ENCODE assay signal across 14 mouse cellular contexts in genomic region chr5:92961353-92961752, GRCm38 (mm10).
A peak's percentile ranks its signal among the peaks of the same experiment; 100 is the strongest.
DNase-seq lines count a peak whose midpoint lies in the region; ATAC-seq and TF ChIP-seq lines count a peak whose summit lies in the region.
"Had no signal": no experiment of that assay in that cellular context is flagged by ENCODE, and none has a peak within 500 bp of the region (broad histone marks: within the 10 kb centered on the region; RNA-seq: fewer than 3 reads in every experiment).

No protein-coding gene starts in this region.

- no peak overlapping the region for H3K4me2 ChIP-seq in embryonic facial prominence, embryonic 12.5 days (replicated peaks)
- peak overlapping the region; percentile 36; the same call in 1 of the 2 replicates for H3K4me2 ChIP-seq in heart, embryonic 15.5 days
- no peak overlapping the region for H3K4me2 ChIP-seq in lung, postnatal 0 days (replicated peaks; ENCODE audit: low read depth, low read length)
- no peak overlapping the region for H3K4me2 ChIP-seq in stomach, postnatal 0 days (replicated peaks; ENCODE audit: low read depth)
- H3K4me2 ChIP-seq: hindbrain, embryonic 15.5 days had no signal

- H3K27ac ChIP-seq in embryonic facial prominence, embryonic 12.5 days = no peak overlapping the region
- no peak overlapping the region for H3K27ac ChIP-seq in embryonic facial prominence, embryonic 10.5 days (replicated peaks)
- H3K27ac ChIP-seq in heart, embryonic 15.5 days = peak overlapping the region; percentile 93
- peak overlapping the region; percentile 52; the same call in 1 of the 2 replicates for H3K27ac ChIP-seq in lung, postnatal 0 days (ENCODE audit: low read length)
- peak overlapping the region; percentile 88 for H3K27ac ChIP-seq in stomach, postnatal 0 days (replicated peaks)
- H3K27ac ChIP-seq: hindbrain, embryonic 15.5 days had no signal

- no peak overlapping the region for H3K4me3 ChIP-seq in embryonic facial prominence, embryonic 12.5 days
- H3K4me3 ChIP-seq in embryonic facial prominence, embryonic 10.5 days = no peak overlapping the region
- no peak overlapping the region for H3K4me3 ChIP-seq in heart, embryonic 15.5 days
- H3K4me3 ChIP-seq in lung, postnatal 0 days (ENCODE audit: low read depth, low read length) = no peak overlapping the region
- no peak overlapping the region for H3K4me3 ChIP-seq in stomach, postnatal 0 days (ENCODE audit: low read depth, low read length)
- H3K4me3 ChIP-seq: hindbrain, embryonic 15.5 days had no signal

- peaks cover 17% of the 10 kb centered on the region; the same call in 1 of the 2 replicates for H3K36me3 ChIP-seq in embryonic facial prominence, embryonic 12.5 days
- H3K36me3 ChIP-seq in embryonic facial prominence, embryonic 10.5 days (replicated peaks) = peaks cover 86% of the 10 kb centered on the region
- H3K36me3 ChIP-seq in heart, embryonic 15.5 days = peaks cover 39% of the 10 kb centered on the region
- H3K36me3 ChIP-seq in lung, postnatal 0 days (ENCODE audit: insufficient read depth, low read length) = no peaks in the 10 kb centered on the region; the same call in 1 of the 2 replicates
- H3K36me3 ChIP-seq in stomach, postnatal 0 days (ENCODE audit: control insufficient read depth, insufficient read depth, low read length) = peaks cover 15% of the 10 kb centered on the region; the same call in 1 of the 2 replicates
- H3K36me3 ChIP-seq: hindbrain, embryonic 15.5 days had no signal

- no peaks in the 10 kb centered on the region for H3K9me3 ChIP-seq in embryonic facial prominence, embryonic 12.5 days
- H3K9me3 ChIP-seq in embryonic facial prominence, embryonic 10.5 days = no peaks in the 10 kb centered on the region
- no peaks in the 10 kb centered on the region for H3K9me3 ChIP-seq in heart, embryonic 15.5 days (replicated peaks)
- H3K9me3 ChIP-seq in lung, postnatal 0 days (ENCODE audit: low read length) = no peaks in the 10 kb centered on the region
- H3K9me3 ChIP-seq in stomach, postnatal 0 days (ENCODE audit: control insufficient read depth, low read length) = no peaks in the 10 kb centered on the region
- H3K9me3 ChIP-seq: hindbrain, embryonic 15.5 days had no signal

- 0 out of 2 replicates have a peak, but pooled peaks have one; percentile 67 for ATAC-seq in embryonic facial prominence, embryonic 12.5 days (ENCODE audit: insufficient number of reproducible peaks, insufficient read depth, low FRiP score, low TSS enrichment)
- no peak for ATAC-seq in heart, embryonic 15.5 days (replicated peaks; ENCODE audit: insufficient number of reproducible peaks, insufficient read depth, low FRiP score, low read depth)
- ATAC-seq in lung, postnatal 0 days = peak; percentile 34
- no peak for ATAC-seq in stomach, postnatal 0 days (ENCODE audit: low FRiP score, low TSS enrichment)
- no peak for ATAC-seq in megakaryocyte, adult 5-6 weeks (ENCODE audit: poor library complexity, severe bottlenecking)

- 0 out of 2 replicates have a peak, but pooled peaks cover 3% of the 10 kb centered on the region for H3K27me3 ChIP-seq in embryonic facial prominence, embryonic 12.5 days
- no peaks in the 10 kb centered on the region for H3K27me3 ChIP-seq in embryonic facial prominence, embryonic 10.5 days (replicated peaks; ENCODE audit: low read depth, poor library complexity, severe bottlenecking)
- H3K27me3 ChIP-seq in heart, embryonic 15.5 days = no peaks in the 10 kb centered on the region
- H3K27me3 ChIP-seq in lung, postnatal 0 days (replicated peaks; ENCODE audit: insufficient read depth, low read length) = no peaks in the 10 kb centered on the region
- H3K27me3 ChIP-seq in stomach, postnatal 0 days (ENCODE audit: control insufficient read depth, insufficient read depth, low read length) = no peaks in the 10 kb centered on the region
- H3K27me3 ChIP-seq: hindbrain, embryonic 15.5 days had no signal

- peaks cover 29% of the 10 kb centered on the region for H3K4me1 ChIP-seq in embryonic facial prominence, embryonic 12.5 days
- peaks cover 39% of the 10 kb centered on the region for H3K4me1 ChIP-seq in embryonic facial prominence, embryonic 10.5 days
- peaks cover 55% of the 10 kb centered on the region for H3K4me1 ChIP-seq in heart, embryonic 15.5 days (replicated peaks)
- 0 out of 2 replicates have a peak, but pooled peaks cover 5% of the 10 kb centered on the region for H3K4me1 ChIP-seq in lung, postnatal 0 days (ENCODE audit: insufficient read depth, low read depth, low read length)
- H3K4me1 ChIP-seq in stomach, postnatal 0 days (replicated peaks; ENCODE audit: control insufficient read depth, insufficient read depth) = peaks cover 5% of the 10 kb centered on the region; the same call in 1 of the 2 replicates

- 73% methylated on average over 11 of the region's 11 CpGs for WGBS in embryonic facial prominence, embryonic 12.5 days
- 80% methylated on average over 11 of the region's 11 CpGs for WGBS in embryonic facial prominence, embryonic 10.5 days
- whole genome bisulfite sequencing in heart, embryonic 15.5 days = 68% methylated on average over 11 of the region's 11 CpGs
- WGBS in lung, postnatal 0 days = 61% methylated on average over 11 of the region's 11 CpGs
- WGBS in stomach, postnatal 0 days = 55% methylated on average over 11 of the region's 11 CpGs

- DNase-seq in embryonic facial prominence, embryonic 10.5 days (ENCODE audit: low spot score) = no peak
- DNase-seq in heart, adult 8-10 months (ENCODE audit: low spot score) = no peak
- DNase-seq in lung, postnatal 0 days (ENCODE audit: low spot score) = no peak
- DNase-seq in lung, postnatal 10 days = no peak
- peak; percentile 42 for DNase-seq in stomach, postnatal 0 days (ENCODE audit: low spot score)
- DNase-seq: cerebellum, adult 8-10 months; gastrocnemius, postnatal 10 days; midbrain, embryonic 14.5 days; right cerebral cortex, postnatal 4 days; thymus, postnatal 4 days had no signal

- TF ChIP-seq CTCF in lung, postnatal 0 days (IDR thresholded peaks at IDR 0.05) = no peak
- no peak for TF ChIP-seq CTCF in stomach, postnatal 0 days (IDR thresholded peaks at IDR 0.05; ENCODE audit: low read depth)

- TF ChIP-seq EP300 in lung, postnatal 0 days (IDR thresholded peaks at IDR 0.05) = no peak
- no peak for TF ChIP-seq EP300 in stomach, postnatal 0 days (optimal IDR thresholded peaks at IDR 0.05)

- H3K9ac ChIP-seq in embryonic facial prominence, embryonic 12.5 days = no peak overlapping the region
- H3K9ac ChIP-seq in heart, embryonic 15.5 days = no peak overlapping the region
- no peak overlapping the region for H3K9ac ChIP-seq in lung, postnatal 0 days (replicated peaks; ENCODE audit: low read depth)
- no peak overlapping the region for H3K9ac ChIP-seq in stomach, postnatal 0 days (ENCODE audit: low read length)
- H3K9ac ChIP-seq: hindbrain, embryonic 15.5 days had no signal

Comparison
In these comparisons a context has a peak if more than half of its experiments do, and no peak if none do; other contexts are left out.
1. ATAC-seq: peak in embryonic facial prominence, embryonic 12.5 days (single experiment) and lung, postnatal 0 days (single experiment); none in heart, embryonic 15.5 days (single experiment), stomach, postnatal 0 days (single experiment) and megakaryocyte, adult 5-6 weeks (single experiment).
2. H3K27ac ChIP-seq: peak in heart, embryonic 15.5 days (single experiment), lung, postnatal 0 days (single experiment) and stomach, postnatal 0 days (single experiment); none in embryonic facial prominence, embryonic 12.5 days (single experiment) and embryonic facial prominence, embryonic 10.5 days (single experiment).